Mouse (Mus musculus) erythroblast, embryonic 14.5 days (primary cell): ENCODE measurements around the gene Ccr8.

ENCODE experiments used
- GATA1 ChIP-seq: IDR thresholded peaks from 2 replicates; pipeline ENCODE4 v1.6.1; 2012; ENCODE audit warnings: low read length, inconsistent platforms, mixed read lengths
- TAL1 ChIP-seq: IDR thresholded peaks from 3 replicates; pipeline ENCODE4 v1.6.1; 2012; ENCODE audit warnings: low read length, inconsistent platforms, mixed read lengths

- TF ChIP-seq TAL1 (no peak), GATA1 (no peak)
These were observed 35.7 kb upstream of the Ccr8 start for GRCm38 (mm10) chr9:120056201-120056600.
